Mouse (Mus musculus): ENCODE data around the gene Trim65. TPM values are rescaled to one million over a fixed set of nuclear protein-coding genes. Genes with fewer than 3 reads are reported as not detected.

The Trim65 gene
- polyA plus RNA-seq, 1 experiment from 2014 or later, result 3.1 TPM

DNA sequence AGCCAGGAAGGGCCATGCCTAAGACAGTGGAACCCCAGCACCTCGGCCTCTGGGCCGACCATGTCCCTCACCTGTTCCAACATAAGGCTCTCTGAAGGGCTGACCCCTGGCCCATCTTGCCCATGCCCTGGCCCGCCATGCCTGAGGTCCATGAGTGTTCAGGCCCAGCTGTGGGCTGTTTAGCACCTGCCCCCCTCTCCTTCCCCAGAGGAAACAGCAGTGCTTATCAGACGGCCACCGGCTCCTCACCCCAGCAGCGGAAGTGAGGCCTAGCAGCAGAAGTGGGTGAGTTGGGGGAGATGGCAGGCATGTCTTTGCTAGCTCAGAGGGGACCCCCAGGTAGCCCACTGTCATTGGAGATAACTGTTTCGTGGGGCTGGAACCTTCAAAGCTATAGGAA lies 54.1 kb downstream of the Trim65 start:
- DNase-seq (ENCODE audit: low spot score), result no peak
- 82% methylated on average over 7 of the region's 7 CpGs for WGBS
- Histone ChIP-seq H3K4me1 (replicated peaks; ENCODE audit: insufficient read depth, low read length) (peaks cover 13% of the 10 kb centered on the region), H3K27ac (no peak overlapping the region), H3K4me2 (ENCODE audit: low read length) (no peak overlapping the region), H3K27me3 (ENCODE audit: insufficient read depth, low read length) (no peaks in the 10 kb centered on the region), H3K9me3 (replicated peaks; ENCODE audit: low read length) (no peaks in the 10 kb centered on the region), H3K36me3 (ENCODE audit: insufficient read depth, low read length) (peaks cover 23% of the 10 kb centered on the region), H3K9ac (ENCODE audit: low read depth, low read length) (no peak overlapping the region), H3K4me3 (replicated peaks; ENCODE audit: low read depth, low read length) (no peak overlapping the region)
- ATAC-seq (replicated peaks; ENCODE audit: low FRiP score, low read depth), result no peak
- no peak for TF ChIP-seq CTCF (IDR thresholded peaks at IDR 0.05; ENCODE audit: low read depth)

DNA sequence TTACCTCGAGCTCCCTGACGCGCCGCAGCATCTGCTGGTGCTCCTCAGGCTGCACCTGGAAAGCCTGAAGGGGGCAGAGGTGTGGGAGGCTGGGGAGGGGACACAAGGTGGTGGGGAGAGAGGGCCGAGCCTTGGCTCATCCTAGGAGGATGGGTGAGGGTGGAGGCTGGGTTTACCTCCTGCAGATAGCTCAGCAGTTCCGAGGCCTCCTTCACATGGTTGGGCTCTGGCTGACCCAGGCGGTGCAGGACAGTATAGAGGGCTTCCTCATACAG lies 54.7 kb downstream of the Trim65 start:
- no peaks in the 10 kb centered on the region for H3K27me3 ChIP-seq (ENCODE audit: insufficient read depth, low read length)
- H3K27ac ChIP-seq, result no peak overlapping the region
- TF ChIP-seq CTCF (IDR thresholded peaks at IDR 0.05; ENCODE audit: low read depth), result no peak
- H3K9ac ChIP-seq (ENCODE audit: low read depth, low read length), result no peak overlapping the region
- no peak overlapping the region for H3K4me2 ChIP-seq (ENCODE audit: low read length)
- peaks cover 13% of the 10 kb centered on the region for H3K4me1 ChIP-seq (replicated peaks; ENCODE audit: insufficient read depth, low read length)
- no peaks in the 10 kb centered on the region for H3K9me3 ChIP-seq (replicated peaks; ENCODE audit: low read length)
- H3K36me3 ChIP-seq (ENCODE audit: insufficient read depth, low read length), result peaks cover 18% of the 10 kb centered on the region
- H3K4me3 ChIP-seq (replicated peaks; ENCODE audit: low read depth, low read length), result no peak overlapping the region
- ATAC-seq (replicated peaks; ENCODE audit: low FRiP score, low read depth), result no peak
- no peak for DNase-seq (ENCODE audit: low spot score)
- 73% methylated on average over 7 of the region's 7 CpGs for WGBS

- DNase-seq (ENCODE audit: low spot score), result no peak
Measured at GRCm38 (mm10) chr11:116075539-116076265, 55.2 kb downstream of the Trim65 start.

DNA sequence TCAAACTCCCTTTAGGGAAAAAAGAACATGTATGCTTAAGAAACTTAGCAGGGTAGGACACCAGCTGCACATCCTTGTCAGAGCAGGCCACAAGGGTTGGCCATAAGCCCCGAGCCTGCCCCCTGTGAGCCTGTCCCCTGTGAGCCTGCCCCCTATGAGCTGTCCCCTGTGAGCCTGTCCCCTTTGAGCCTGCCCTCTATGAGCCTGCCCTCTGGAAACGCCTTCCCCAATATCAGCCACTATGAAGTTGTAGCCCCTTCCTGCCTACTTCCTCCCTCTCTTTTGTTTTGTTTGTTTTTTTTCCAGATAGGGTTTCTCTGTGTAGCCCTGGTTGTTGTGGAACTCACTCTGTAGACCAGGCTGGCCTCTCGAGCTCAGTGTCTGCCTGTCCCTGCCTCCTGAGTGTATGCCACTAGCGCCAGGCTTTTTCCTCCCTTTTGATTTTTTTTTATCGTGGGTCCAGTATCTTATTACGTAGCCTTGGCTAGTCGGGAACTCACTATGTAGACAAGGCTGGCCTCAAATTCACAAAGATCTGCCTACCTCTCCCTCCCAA lies 56.4 kb downstream of the Trim65 start:
- Histone ChIP-seq H3K4me2 (ENCODE audit: low read length) (no peak overlapping the region), H3K4me3 (replicated peaks; ENCODE audit: low read depth, low read length) (no peak overlapping the region), H3K27ac (no peak overlapping the region), H3K36me3 (ENCODE audit: insufficient read depth, low read length) (peaks cover 3% of the 10 kb centered on the region; the same call in 1 of the 2 replicates), H3K4me1 (replicated peaks; ENCODE audit: insufficient read depth, low read length) (peaks cover 13% of the 10 kb centered on the region), H3K9ac (ENCODE audit: low read depth, low read length) (no peak overlapping the region), H3K27me3 (ENCODE audit: insufficient read depth, low read length) (no peaks in the 10 kb centered on the region), H3K9me3 (replicated peaks; ENCODE audit: low read length) (no peaks in the 10 kb centered on the region)
- no peak for TF ChIP-seq CTCF (IDR thresholded peaks at IDR 0.05; ENCODE audit: low read depth)
- no peak for ATAC-seq (replicated peaks; ENCODE audit: low FRiP score, low read depth)
- WGBS, result 44% methylated on average over 7 of the region's 7 CpGs
- DNase-seq (ENCODE audit: low spot score), result no peak

More at GRCm38 (mm10) chr11:116075539-116076265, 55.2 kb downstream of the Trim65 start:
- 60% methylated on average over 19 of the region's 20 CpGs for WGBS
- Histone ChIP-seq H3K4me3 (replicated peaks; ENCODE audit: low read depth, low read length) (no peak overlapping the region), H3K4me1 (replicated peaks; ENCODE audit: insufficient read depth, low read length) (peaks cover 13% of the 10 kb centered on the region), H3K36me3 (ENCODE audit: insufficient read depth, low read length) (peaks cover 14% of the 10 kb centered on the region), H3K4me2 (ENCODE audit: low read length) (no peak overlapping the region), H3K27ac (no peak overlapping the region), H3K9me3 (replicated peaks; ENCODE audit: low read length) (no peaks in the 10 kb centered on the region), H3K9ac (ENCODE audit: low read depth, low read length) (no peak overlapping the region), H3K27me3 (ENCODE audit: insufficient read depth, low read length) (no peaks in the 10 kb centered on the region)
- no peak for ATAC-seq (replicated peaks; ENCODE audit: low FRiP score, low read depth)
- TF ChIP-seq CTCF (IDR thresholded peaks at IDR 0.05; ENCODE audit: low read depth), result no peak

- WGBS, result 74% methylated on average over 3 of the region's 3 CpGs
- Histone ChIP-seq H3K9me3 (replicated peaks; ENCODE audit: low read length) (no peaks in the 10 kb centered on the region), H3K36me3 (ENCODE audit: insufficient read depth, low read length) (no peaks in the 10 kb centered on the region), H3K4me3 (replicated peaks; ENCODE audit: low read depth, low read length) (no peak overlapping the region), H3K4me2 (ENCODE audit: low read length) (no peak overlapping the region), H3K27ac (no peak overlapping the region), H3K4me1 (replicated peaks; ENCODE audit: insufficient read depth, low read length) (0 out of 2 replicates have a peak, but pooled peaks cover 2% of the 10 kb centered on the region), H3K27me3 (ENCODE audit: insufficient read depth, low read length) (no peaks in the 10 kb centered on the region), H3K9ac (ENCODE audit: low read depth, low read length) (no peak overlapping the region)
- DNase-seq (ENCODE audit: low spot score), result no peak
- TF ChIP-seq CTCF (IDR thresholded peaks at IDR 0.05; ENCODE audit: low read depth), result no peak
- no peak for ATAC-seq (replicated peaks; ENCODE audit: low FRiP score, low read depth)
Measured at GRCm38 (mm10) chr11:116072608-116073007, 58.3 kb downstream of the Trim65 start.

Other genes starting within 250 kb of the Trim65 start
- 11.1 and 12.1 TPM in 2 replicates for gene Smim5, start 231.2 kb downstream of the Trim65 start, polyA plus RNA-seq (2015; fragmentation: Nextera tagmentation; extraction: Ambion mirVana)
- gene Smim6, start 219.1 kb downstream of the Trim65 start, polyA plus RNA-seq (2015; fragmentation: Nextera tagmentation; extraction: Ambion mirVana), result 13.7 and 16.1 TPM in 2 replicates
- 37.2 and 40.1 TPM in 2 replicates for gene Sap30bp, start 197.8 kb downstream of the Trim65 start, polyA plus RNA-seq (2015; fragmentation: Nextera tagmentation; extraction: Ambion mirVana)
- gene Recql5, start 197.7 kb downstream of the Trim65 start, polyA plus RNA-seq (2015; fragmentation: Nextera tagmentation; extraction: Ambion mirVana), result 11.1 and 11.7 TPM in 2 replicates
- 2.9 and 3.1 TPM in 2 replicates for gene Itgb4, start 156.4 kb downstream of the Trim65 start, polyA plus RNA-seq (2015; fragmentation: Nextera tagmentation; extraction: Ambion mirVana)
- gene Galk1, start 118.4 kb downstream of the Trim65 start, polyA plus RNA-seq (2015; fragmentation: Nextera tagmentation; extraction: Ambion mirVana), result 149 and 156 TPM in 2 replicates
- 1,980 and 2,021 TPM in 2 replicates for gene H3f3b, start 103.2 kb downstream of the Trim65 start, polyA plus RNA-seq (2015; fragmentation: Nextera tagmentation; extraction: Ambion mirVana)
- 21.4 and 23.3 TPM in 2 replicates for gene Unk, start 100.8 kb downstream of the Trim65 start, polyA plus RNA-seq (2015; fragmentation: Nextera tagmentation; extraction: Ambion mirVana)
- gene Unc13d, start 53.2 kb downstream of the Trim65 start, polyA plus RNA-seq (2015; fragmentation: Nextera tagmentation; extraction: Ambion mirVana), result 0.54 and 0.75 TPM in 2 replicates
- 121 and 125 TPM in 2 replicates for gene Wbp2, start 44.1 kb downstream of the Trim65 start, polyA plus RNA-seq (2015; fragmentation: Nextera tagmentation; extraction: Ambion mirVana)
- 40.8 and 41.7 TPM in 2 replicates for gene Trim47, start 3.9 kb downstream of the Trim65 start, polyA plus RNA-seq (2015; fragmentation: Nextera tagmentation; extraction: Ambion mirVana)
- gene Mrpl38, start 7.7 kb upstream of the Trim65 start, polyA plus RNA-seq (2015; fragmentation: Nextera tagmentation; extraction: Ambion mirVana), result 81.1 and 89.8 TPM in 2 replicates
- gene Fbf1, start 37.0 kb upstream of the Trim65 start, polyA plus RNA-seq (2015; fragmentation: Nextera tagmentation; extraction: Ambion mirVana), result 16.8 and 20.0 TPM in 2 replicates
- 44.0 and 47.2 TPM in 2 replicates for gene Ten1, start 67.7 kb upstream of the Trim65 start, polyA plus RNA-seq (2015; fragmentation: Nextera tagmentation; extraction: Ambion mirVana)
- 55.5 and 64.0 TPM in 2 replicates for gene Acox1, start 67.9 kb upstream of the Trim65 start, polyA plus RNA-seq (2015; fragmentation: Nextera tagmentation; extraction: Ambion mirVana)
- 3.9 and 4.1 TPM in 2 replicates for gene Evpl, start 106.9 kb upstream of the Trim65 start, polyA plus RNA-seq (2015; fragmentation: Nextera tagmentation; extraction: Ambion mirVana)
- gene Srp68, start 143.1 kb upstream of the Trim65 start, polyA plus RNA-seq (2015; fragmentation: Nextera tagmentation; extraction: Ambion mirVana), result 62.1 and 69.1 TPM in 2 replicates
- gene Galr2, start 149.8 kb upstream of the Trim65 start, polyA plus RNA-seq (2015; fragmentation: Nextera tagmentation; extraction: Ambion mirVana), result 0.13 and 0.18 TPM in 2 replicates
- gene Exoc7, start 176.1 kb upstream of the Trim65 start, polyA plus RNA-seq (2015; fragmentation: Nextera tagmentation; extraction: Ambion mirVana), result 56.5 and 59.1 TPM in 2 replicates
- gene Foxj1, start 204.3 kb upstream of the Trim65 start, polyA plus RNA-seq (2015; fragmentation: Nextera tagmentation; extraction: Ambion mirVana), result 2.5 TPM in 2 replicates